Mouse (Mus musculus) lung, embryonic 14.5 days (tissue): ENCODE measurements around the gene Dot1l. TPM values are rescaled to one million over a fixed set of nuclear protein-coding genes. Genes with fewer than 3 reads are reported as not detected.

Experiments used
- ATAC-seq: fragments of 200-750 bp; cut with Nextera tagmentation; 2 replicates; pipeline ENCODE4 v1.8.0; 2017; ENCODE audit warnings: mild to moderate bottlenecking, moderate TSS enrichment, moderate library complexity; ENCODE audit not compliant: insufficient read depth
- DNase-seq: peaks from one replicate; pipeline ENCODE4 v3.0.0-alpha.2; 2015
- H3K27ac ChIP-seq: fragments of 300-500 bp; sonication (generic); 2 replicates; pipeline ENCODE4 v1.5.1; 2014; ENCODE audit warnings: low read depth, mild to moderate bottlenecking, moderate library complexity
- H3K27me3 ChIP-seq: fragments of 300-500 bp; sonication (generic); 2 replicates; pipeline ENCODE4 v1.6.1; 2014; ENCODE audit warnings: low read length, control low read depth; ENCODE audit not compliant: insufficient read depth
- H3K36me3 ChIP-seq: fragments of 300-500 bp; sonication (generic); 2 replicates; pipeline ENCODE4 v1.6.1; 2014; ENCODE audit warnings: control low read depth; ENCODE audit not compliant: insufficient read depth
- H3K4me1 ChIP-seq: fragments of 300-500 bp; sonication (generic); 2 replicates; pipeline ENCODE4 v1.6.1; 2014; ENCODE audit warnings: antibody characterized with exemption, control low read depth; ENCODE audit not compliant: insufficient read depth
- H3K4me2 ChIP-seq: fragments of 300-500 bp; sonication (generic); 2 replicates; pipeline ENCODE4 v1.6.1; 2014; ENCODE audit warnings: mild to moderate bottlenecking
- H3K4me3 ChIP-seq: fragments of 300-500 bp; sonication (generic); 2 replicates; pipeline ENCODE4 v1.5.1; 2014; ENCODE audit warnings: low read depth, low read length
- H3K9ac ChIP-seq: fragments of 300-500 bp; sonication (generic); 2 replicates; pipeline ENCODE4 v1.6.1; 2014
- H3K9me3 ChIP-seq: fragments of 300-500 bp; sonication (generic); 2 replicates; pipeline ENCODE4 v1.6.1; 2016; ENCODE audit warnings: low read depth, low read length, control low read depth
- CTCF ChIP-seq: IDR thresholded peaks from 2 replicates; pipeline ENCODE4 v1.5.1; 2016; ENCODE audit warnings: antibody characterized with exemption, low read depth
- WGBS: fragments of 180-500 bp; shearing (Covaris S2); extraction: QIAGEN DNeasy Blood & Tissue Kit; methylation state at CpG from one replicate; pipeline ENCODE4 v1.1.7; 2014; 5-methylcytosine and 5-hydroxymethylcytosine counted together
- polyA plus RNA-seq: library from polyadenylated mRNA; unstranded; fragments of >200 nt; fragmentation: Nextera tagmentation; extraction: Ambion mirVana; gene quantifications from 2 replicates; pipeline ENCODE4 v1.2.1, GENCODE M21; 2014

The Dot1l gene
- polyA plus RNA-seq, result 26.9 and 29.1 TPM in 2 replicates

DNA sequence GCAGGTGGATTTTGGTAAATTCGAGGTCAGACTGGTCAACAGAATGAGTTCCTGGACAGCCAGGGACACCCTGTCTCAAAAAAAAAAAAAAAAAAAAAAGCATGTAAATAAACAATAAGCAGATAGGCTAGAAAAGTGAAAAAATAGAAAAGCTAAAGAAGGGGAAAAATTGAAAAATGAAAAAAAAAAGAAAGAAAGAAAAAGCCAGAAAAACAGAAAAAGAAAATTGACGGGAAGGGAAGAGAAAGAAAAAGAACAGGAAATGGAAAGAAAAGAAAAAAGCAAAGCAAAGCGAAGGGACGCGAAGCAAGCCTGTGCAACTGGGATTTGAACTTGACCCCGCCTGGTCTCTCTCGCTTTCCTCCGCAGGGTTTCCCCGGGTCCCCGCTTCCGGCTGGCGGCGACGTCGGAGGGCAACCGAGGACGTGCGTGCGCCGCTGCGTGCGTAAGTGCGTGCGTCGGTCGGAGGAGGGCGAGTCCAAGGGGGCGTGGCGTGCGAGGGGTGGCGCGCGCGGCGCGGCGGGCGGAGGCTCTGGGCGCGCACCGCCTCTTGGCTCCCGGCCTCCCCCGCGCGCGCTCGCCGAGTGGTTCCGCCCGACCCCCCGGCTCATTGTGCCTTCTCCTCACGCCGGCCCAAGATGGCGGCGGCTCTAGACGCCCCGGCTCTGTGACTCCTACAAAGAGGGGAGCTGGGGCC is at the start of gene Dot1l:
Gene Dot1l (plus strand): TSS at position 613 of the 697 bp plus-strand sequence.
- no peaks in the 10 kb centered on the region for H3K36me3 ChIP-seq
- no peaks in the 10 kb centered on the region for H3K27me3 ChIP-seq
- ATAC-seq (peak; percentile 87), DNase-seq (peak; percentile 99)
- H3K4me3 ChIP-seq, result peak within 1 kb of the TSS; percentile 98
- peak within 1 kb of the TSS; percentile 92 for H3K9ac ChIP-seq
- under 1% methylated on average over 55 of the region's 57 CpGs for WGBS
- peak within 1 kb of the TSS; percentile 86 for H3K27ac ChIP-seq
- no peaks in the 10 kb centered on the region for H3K9me3 ChIP-seq
- peak within 1 kb of the TSS; percentile 99 for H3K4me2 ChIP-seq
- no peak for TF ChIP-seq CTCF
- H3K4me1 ChIP-seq, result peaks cover 20% of the 10 kb centered on the region

DNA sequence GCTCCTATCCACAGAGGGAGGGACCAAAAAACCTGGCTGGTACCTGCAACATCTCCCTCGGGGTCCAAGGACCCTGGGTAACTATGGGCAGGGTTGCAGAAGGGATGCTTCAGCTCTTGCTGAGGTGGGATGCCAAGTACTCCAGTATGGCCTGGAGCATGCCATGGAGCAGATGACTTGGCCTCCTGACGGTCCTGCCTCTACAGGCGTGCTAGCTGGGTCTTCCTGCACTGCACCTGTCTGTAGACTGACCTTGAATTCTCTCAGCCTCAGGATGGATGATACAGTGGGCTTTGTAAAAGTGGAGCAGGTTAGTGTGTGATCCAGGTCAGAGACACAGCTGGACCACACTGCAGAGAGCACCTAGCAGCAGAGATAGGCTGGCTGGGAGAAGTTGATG is 49.5 kb upstream of the Dot1l start:
- no peaks in the 10 kb centered on the region for H3K27me3 ChIP-seq
- peaks cover 50% of the 10 kb centered on the region for H3K36me3 ChIP-seq
- ATAC-seq (no peak), DNase-seq (no peak)
- H3K4me2 ChIP-seq, result no peak overlapping the region
- 76% methylated on average over 3 of the region's 3 CpGs for WGBS
- peaks cover 4% of the 10 kb centered on the region; the same call in 1 of the 2 replicates for H3K4me1 ChIP-seq
- H3K27ac ChIP-seq, result no peak overlapping the region
- H3K9ac ChIP-seq, result no peak overlapping the region
- H3K4me3 ChIP-seq, result no peak overlapping the region
- H3K9me3 ChIP-seq, result no peaks in the 10 kb centered on the region
- no peak for TF ChIP-seq CTCF

DNA sequence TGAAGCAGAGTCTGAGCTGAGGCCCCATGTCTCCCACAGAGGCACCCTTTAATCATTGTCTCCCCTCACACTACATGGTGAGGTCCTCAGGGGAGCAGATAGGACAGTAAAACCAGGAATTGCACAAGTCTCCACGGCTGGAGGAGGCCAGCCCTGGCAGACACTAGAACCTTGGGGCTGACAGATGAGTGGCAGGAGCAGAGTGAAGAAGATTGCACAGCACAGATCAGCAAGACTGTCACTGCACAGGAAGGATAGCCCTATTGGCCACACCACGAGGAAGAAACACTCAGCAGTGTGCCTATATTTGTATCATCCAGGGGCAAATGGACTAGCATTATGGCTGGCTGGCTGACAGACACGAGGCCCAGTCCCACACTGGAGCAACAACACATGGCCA is 44.2 kb upstream of the Dot1l start:
- Histone ChIP-seq H3K9ac (no peak overlapping the region), H3K4me2 (no peak overlapping the region), H3K27me3 (no peaks in the 10 kb centered on the region), H3K27ac (no peak overlapping the region), H3K4me1 (no peaks in the 10 kb centered on the region), H3K9me3 (no peaks in the 10 kb centered on the region), H3K4me3 (no peak overlapping the region), H3K36me3 (peaks cover 99% of the 10 kb centered on the region)
- ATAC-seq (no peak), DNase-seq (no peak)
- 85% methylated on average over 3 of the region's 3 CpGs for WGBS
- TF ChIP-seq CTCF, result no peak

DNA sequence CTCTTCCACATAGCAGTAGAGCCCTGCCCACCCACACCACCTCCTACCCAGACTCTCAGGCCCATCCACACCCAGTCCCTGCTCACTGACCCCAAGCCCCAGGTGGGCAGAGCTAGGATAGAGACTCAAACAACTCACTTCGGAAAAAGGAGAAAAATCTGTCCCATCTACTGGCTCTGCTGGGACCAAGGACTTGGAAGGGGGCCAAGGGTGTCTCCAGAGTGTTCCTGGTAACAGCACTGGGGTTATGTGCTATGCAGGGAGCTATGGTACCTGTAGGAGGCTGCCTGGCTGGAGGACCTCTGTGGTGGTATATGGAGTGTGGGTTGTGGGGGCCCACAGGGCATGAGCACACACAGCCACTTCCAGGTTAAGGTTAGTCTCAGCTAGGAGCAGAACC is 37.7 kb upstream of the Dot1l start:
- H3K9me3 ChIP-seq, result no peaks in the 10 kb centered on the region
- H3K27ac ChIP-seq, result no peak overlapping the region
- DNase-seq (no peak), ATAC-seq (no peak)
- H3K36me3 ChIP-seq, result peaks cover 100% of the 10 kb centered on the region
- TF ChIP-seq CTCF, result no peak
- H3K4me2 ChIP-seq, result no peak overlapping the region
- 73% methylated on average over 1 of the region's 1 CpGs for WGBS
- H3K4me3 ChIP-seq, result no peak overlapping the region
- H3K4me1 ChIP-seq, result no peaks in the 10 kb centered on the region
- H3K9ac ChIP-seq, result no peak overlapping the region
- no peaks in the 10 kb centered on the region for H3K27me3 ChIP-seq

DNA sequence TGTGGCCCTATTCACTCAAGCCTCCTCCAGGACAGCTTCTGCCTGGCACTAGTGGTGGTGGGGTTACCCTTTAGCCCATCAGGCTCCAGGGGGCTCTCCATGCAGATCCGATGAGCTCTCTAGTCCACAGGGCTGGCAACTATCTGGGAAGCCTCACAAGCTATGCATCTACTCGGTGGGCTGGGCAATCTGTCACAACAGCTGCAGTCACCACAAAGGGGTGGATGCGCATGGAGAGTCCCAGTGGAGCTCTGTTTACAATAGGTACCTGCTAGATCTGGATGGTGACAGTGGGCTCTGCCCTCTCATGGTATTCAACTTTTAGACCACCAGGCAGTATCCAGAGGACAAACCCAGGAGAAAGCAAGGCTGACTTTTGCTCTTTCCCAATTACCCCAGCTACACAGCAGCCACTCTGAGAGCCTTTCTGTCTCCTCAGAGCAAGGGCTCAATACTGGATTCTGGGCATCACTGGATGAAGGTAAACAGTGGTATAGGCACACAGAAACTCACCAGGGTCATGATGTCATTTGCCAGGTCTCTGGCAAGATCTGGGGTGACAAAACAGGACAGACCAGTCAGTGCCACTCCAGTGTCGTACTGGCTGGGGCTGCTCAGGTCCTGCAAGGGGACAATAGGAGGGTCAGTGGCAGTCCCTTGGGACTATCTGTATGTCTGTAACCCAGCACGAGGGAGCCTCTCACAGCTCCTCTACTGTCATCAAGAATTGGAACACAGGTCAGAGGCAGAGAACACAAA is 27.5 kb upstream of the Dot1l start:
- TF ChIP-seq CTCF, result no peak
- Histone ChIP-seq H3K4me2 (no peak overlapping the region), H3K27me3 (no peaks in the 10 kb centered on the region), H3K4me3 (no peak overlapping the region), H3K9ac (no peak overlapping the region), H3K27ac (no peak overlapping the region), H3K36me3 (peaks cover 94% of the 10 kb centered on the region), H3K4me1 (no peaks in the 10 kb centered on the region), H3K9me3 (no peaks in the 10 kb centered on the region)
- DNase-seq (no peak), ATAC-seq (no peak)
- 78% methylated on average over 5 of the region's 5 CpGs for WGBS

DNA sequence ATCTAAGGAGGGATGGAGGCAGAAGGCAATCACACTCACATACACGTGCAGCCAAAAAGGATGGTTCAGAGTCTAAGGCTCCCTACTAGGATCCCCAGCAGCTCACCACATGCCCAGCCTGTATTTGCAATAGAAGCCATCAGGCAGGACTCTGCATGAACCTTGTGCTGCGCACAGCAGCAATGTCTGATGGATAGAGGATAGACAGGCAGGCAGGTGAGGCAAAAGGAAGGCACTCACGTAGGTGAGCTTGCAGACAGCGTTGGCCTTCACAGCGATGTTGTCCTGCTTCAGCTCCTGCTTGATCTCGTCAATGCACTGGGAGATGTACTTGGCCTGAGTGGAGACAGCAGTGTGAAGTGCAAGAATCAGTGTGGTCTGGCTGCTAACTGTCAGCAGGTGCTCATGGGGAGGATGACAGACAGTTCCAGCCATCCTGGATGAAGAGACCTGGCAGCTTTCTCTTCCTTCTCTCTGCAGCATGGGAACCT is 22.4 kb upstream of the Dot1l start:
- no peak for DNase-seq
- no peak overlapping the region for H3K27ac ChIP-seq
- no peaks in the 10 kb centered on the region for H3K4me1 ChIP-seq
- no peak overlapping the region for H3K9ac ChIP-seq
- no peak for TF ChIP-seq CTCF
- 93% methylated on average over 6 of the region's 6 CpGs for WGBS
- H3K4me3 ChIP-seq, result no peak overlapping the region
- H3K36me3 ChIP-seq, result peaks cover 80% of the 10 kb centered on the region
- no peaks in the 10 kb centered on the region for H3K27me3 ChIP-seq
- H3K4me2 ChIP-seq, result no peak overlapping the region
- no peak for ATAC-seq
- no peaks in the 10 kb centered on the region for H3K9me3 ChIP-seq

DNA sequence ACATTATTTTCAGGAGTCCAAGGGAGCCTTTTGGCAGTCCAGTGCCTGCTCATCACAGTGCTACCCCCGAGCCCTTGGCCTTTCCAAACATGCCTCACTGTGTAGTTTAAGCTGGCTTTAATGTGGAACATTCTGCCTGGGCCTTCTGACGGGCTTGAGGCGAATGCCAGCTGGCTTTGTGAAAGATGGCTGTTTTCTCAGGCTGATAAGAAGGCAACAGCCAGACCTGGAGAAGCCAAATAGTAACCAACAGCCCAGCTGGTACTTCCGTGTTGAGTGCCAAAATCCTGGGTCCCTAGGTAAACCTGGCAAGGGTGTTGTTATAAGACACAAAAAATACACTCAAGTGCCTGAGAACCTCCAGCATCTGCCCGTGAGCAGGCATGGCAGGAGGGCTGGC is 18.3 kb upstream of the Dot1l start:
- ATAC-seq, result no peak
- H3K27me3 ChIP-seq, result no peaks in the 10 kb centered on the region
- TF ChIP-seq CTCF, result no peak
- peaks cover 10% of the 10 kb centered on the region; the same call in 1 of the 2 replicates for H3K4me1 ChIP-seq
- no peak for DNase-seq
- 54% methylated on average over 5 of the region's 5 CpGs for WGBS
- H3K36me3 ChIP-seq, result peaks cover 44% of the 10 kb centered on the region
- no peak overlapping the region for H3K4me2 ChIP-seq
- no peak overlapping the region for H3K4me3 ChIP-seq
- H3K27ac ChIP-seq, result no peak overlapping the region
- H3K9me3 ChIP-seq, result no peaks in the 10 kb centered on the region
- no peak overlapping the region for H3K9ac ChIP-seq
